Mouse (Mus musculus) right cerebral cortex, adult 18-20 months (tissue): Measurements from ENCODE around the gene Nrm.
"Not testable (repeated sequence)": the region's sequence is repeated elsewhere in the genome, so short reads cannot be mapped to it uniquely, and the experiment has no call there.

ENCODE experiments used
- DNase-seq: peaks from one replicate; pipeline ENCODE4 v3.0.0; 2022; ENCODE audit warnings: mixed read lengths

Gene Nrm

GRCm38 (mm10) chr17:35835424-35836140 is 25.5 kb upstream of the Nrm start:
- no peak for DNase-seq

- DNase-seq = peak; percentile 90
These were observed 24.7 kb upstream of the Nrm start for GRCm38 (mm10) chr17:35836178-35836965.

GRCm38 (mm10) chr17:35836991-35837422 is 24.1 kb upstream of the Nrm start:
- peak; percentile 90 for DNase-seq

- no peak for DNase-seq
These were observed 23.6 kb upstream of the Nrm start for GRCm38 (mm10) chr17:35837487-35837886.

- peak; percentile 98 for DNase-seq
These were observed 23.0 kb upstream of the Nrm start, which contains the start of gene Tubb5 for GRCm38 (mm10) chr17:35838122-35838544. Gene Tubb5, minus strand, starts transcription at chr17:35838306.

GRCm38 (mm10) chr17:35838570-35838969 is 22.5 kb upstream of the Nrm start:
- DNase-seq = no peak

GRCm38 (mm10) chr17:35839002-35839401 is 22.1 kb upstream of the Nrm start:
- DNase-seq = not testable (repeated sequence)

- no peak for DNase-seq
These were observed 20.6 kb upstream of the Nrm start for GRCm38 (mm10) chr17:35840561-35840960.

GRCm38 (mm10) chr17:35841076-35841950 is 19.8 kb upstream of the Nrm start, which contains the start of gene Mdc1:
Gene Mdc1, plus strand, starts transcription at chr17:35841515.
- DNase-seq = peak; percentile 100

GRCm38 (mm10) chr17:35842006-35842405 is 19.1 kb upstream of the Nrm start:
- no peak for DNase-seq

GRCm38 (mm10) chr17:35843514-35843913 is 17.6 kb upstream of the Nrm start:
- DNase-seq = no peak

GRCm38 (mm10) chr17:35848112-35848511 is 13.0 kb upstream of the Nrm start:
- DNase-seq = peak; percentile 72

- DNase-seq = no peak
These were observed 10.1 kb upstream of the Nrm start for GRCm38 (mm10) chr17:35850974-35851373.

- DNase-seq = no peak
These were observed 1.7 kb upstream of the Nrm start for GRCm38 (mm10) chr17:35859371-35859770.

GRCm38 (mm10) chr17:35859835-35860234 is 1.3 kb upstream of the Nrm start:
- DNase-seq = no peak

GRCm38 (mm10) chr17:35860831-35861197 is 304 bp upstream of the Nrm start:
- no peak for DNase-seq

GRCm38 (mm10) chr17:35864832-35865353 is 3.8 kb downstream of the Nrm start:
- no peak for DNase-seq

GRCm38 (mm10) chr17:35865481-35866280 is 4.6 kb downstream of the Nrm start, which contains the start of gene Ppp1r18:
Gene Ppp1r18, plus strand, starts transcription at chr17:35865593.
- no peak for DNase-seq

- DNase-seq = no peak
These were observed 5.2 kb downstream of the Nrm start for GRCm38 (mm10) chr17:35866281-35866831.

GRCm38 (mm10) chr17:35866911-35867890 is 6.1 kb downstream of the Nrm start:
- DNase-seq = no peak
